7 mouse cellular contexts compared by ENCODE assay signal in genomic region chr9:72925021-72925934, GRCm38 (mm10). TPM values are rescaled to one million over a fixed set of nuclear protein-coding genes. Genes with fewer than 3 reads are reported as not detected.
A peak's percentile ranks its signal among the peaks of the same experiment; 100 is the strongest.
DNase-seq lines count a peak whose midpoint lies in the region; ATAC-seq and TF ChIP-seq lines count a peak whose summit lies in the region.

Gene Pygo1 (plus strand): TSS chr9:72925645.

- ATAC-seq in hindbrain, embryonic 15.5 days (ENCODE audit: low FRiP score, low read depth), result peak; percentile 82
- ATAC-seq in limb, embryonic 11.5 days (ENCODE audit: insufficient number of reproducible peaks, low FRiP score, low TSS enrichment, low read depth), result peak; percentile 69
- peak; percentile 84 for ATAC-seq in midbrain, embryonic 14.5 days (ENCODE audit: low FRiP score, low TSS enrichment)

- H3K4me1 ChIP-seq in hindbrain, embryonic 15.5 days (replicated peaks), result peaks cover 27% of the 10 kb centered on the region
- H3K4me1 ChIP-seq in limb, embryonic 11.5 days (ENCODE audit: control insufficient read depth, insufficient read depth, low read length), result peaks cover 6% of the 10 kb centered on the region; the same call in 1 of the 2 replicates
- peaks cover 14% of the 10 kb centered on the region for H3K4me1 ChIP-seq in midbrain, embryonic 14.5 days (ENCODE audit: control insufficient read depth, insufficient read depth, low read length)
- H3K4me1 ChIP-seq in testis, adult 2 months (ENCODE audit: control insufficient read depth, insufficient read depth, low read length), result peaks cover 2% of the 10 kb centered on the region

- WGBS in hindbrain, embryonic 15.5 days, result under 1% methylated on average over 57 of the region's 108 CpGs
- under 1% methylated on average over 70 of the region's 108 CpGs for WGBS in limb, embryonic 11.5 days
- WGBS in midbrain, embryonic 14.5 days, result under 1% methylated on average over 88 of the region's 108 CpGs

- H3K27me3 ChIP-seq in hindbrain, embryonic 15.5 days, result no peaks in the 10 kb centered on the region
- H3K27me3 ChIP-seq in limb, embryonic 11.5 days (ENCODE audit: control insufficient read depth, insufficient read depth, low read length), result no peaks in the 10 kb centered on the region
- no peaks in the 10 kb centered on the region for H3K27me3 ChIP-seq in midbrain, embryonic 14.5 days (ENCODE audit: control insufficient read depth, insufficient read depth, low read length)
- H3K27me3 ChIP-seq in testis, adult 2 months (ENCODE audit: control insufficient read depth, insufficient read depth, low read length), result no peaks in the 10 kb centered on the region

- DNase-seq in adrenal gland, postnatal 25 days, result peak; percentile 61
- peak; percentile 35 to 36 for DNase-seq in cerebellum, postnatal 36 days
- DNase-seq in gastrocnemius, adult 8-10 months (ENCODE audit: low spot score in 2 of 2), result peak; percentile 22 to 38
- peak; percentile 81 for DNase-seq in limb, embryonic 11.5 days (ENCODE audit: low spot score)
- peak; percentile 82 for DNase-seq in midbrain, embryonic 14.5 days

- H3K36me3 ChIP-seq in hindbrain, embryonic 15.5 days, result no peaks in the 10 kb centered on the region
- no peaks in the 10 kb centered on the region; the same call in 1 of the 2 replicates for H3K36me3 ChIP-seq in limb, embryonic 11.5 days (ENCODE audit: control insufficient read depth, insufficient read depth, low read length)
- H3K36me3 ChIP-seq in midbrain, embryonic 14.5 days (ENCODE audit: control insufficient read depth, insufficient read depth, low read length), result no peaks in the 10 kb centered on the region
- H3K36me3 ChIP-seq in testis, adult 2 months (ENCODE audit: control insufficient read depth, insufficient read depth, low read length), result no peaks in the 10 kb centered on the region

- TF ChIP-seq CTCF in testis, adult 2 months (IDR thresholded peaks at IDR 0.05; ENCODE audit: control insufficient read depth, insufficient read depth, insufficient replicate concordance, low read depth, low read length), result no peak

- H3K9ac ChIP-seq in hindbrain, embryonic 15.5 days, result peak within 1 kb of the TSS; percentile 72
- H3K9ac ChIP-seq in limb, embryonic 11.5 days (ENCODE audit: low read length), result peak within 1 kb of the TSS; percentile 98
- H3K9ac ChIP-seq in midbrain, embryonic 14.5 days (replicated peaks; ENCODE audit: low read length), result peak within 1 kb of the TSS; percentile 89

- peak within 1 kb of the TSS; percentile 53 for H3K4me3 ChIP-seq in hindbrain, embryonic 15.5 days
- H3K4me3 ChIP-seq in limb, embryonic 11.5 days (ENCODE audit: low read depth, low read length), result peak within 1 kb of the TSS; percentile 80
- peak within 1 kb of the TSS; percentile 74 for H3K4me3 ChIP-seq in midbrain, embryonic 14.5 days (replicated peaks; ENCODE audit: low read depth, low read length)
- H3K4me3 ChIP-seq in testis, adult 2 months (ENCODE audit: control insufficient read depth, low read depth, low read length), result peak within 1 kb of the TSS; percentile 75

- H3K4me2 ChIP-seq in hindbrain, embryonic 15.5 days, result peak within 1 kb of the TSS; percentile 91
- H3K4me2 ChIP-seq in limb, embryonic 11.5 days (ENCODE audit: low read depth, severe bottlenecking), result peak within 1 kb of the TSS; percentile 90
- H3K4me2 ChIP-seq in midbrain, embryonic 14.5 days (ENCODE audit: low read length), result peak within 1 kb of the TSS; percentile 94

- peak within 1 kb of the TSS; percentile 84 for H3K27ac ChIP-seq in hindbrain, embryonic 15.5 days (replicated peaks)
- H3K27ac ChIP-seq in limb, embryonic 11.5 days (replicated peaks; ENCODE audit: low read depth, low read length), result peak within 1 kb of the TSS; percentile 86
- H3K27ac ChIP-seq in midbrain, embryonic 14.5 days (replicated peaks; ENCODE audit: low read depth, low read length), result peak within 1 kb of the TSS; percentile 86
- H3K27ac ChIP-seq in testis, adult 2 months (ENCODE audit: control insufficient read depth, insufficient read depth, low read depth, low read length), result no peak within 1 kb of the TSS

- H3K9me3 ChIP-seq in hindbrain, embryonic 15.5 days, result no peaks in the 10 kb centered on the region
- no peaks in the 10 kb centered on the region for H3K9me3 ChIP-seq in limb, embryonic 11.5 days (ENCODE audit: control insufficient read depth, low read length)
- H3K9me3 ChIP-seq in midbrain, embryonic 14.5 days (ENCODE audit: control insufficient read depth, low read length), result no peaks in the 10 kb centered on the region

- TF ChIP-seq POLR2A in testis, adult 2 months (IDR thresholded peaks at IDR 0.05; ENCODE audit: control insufficient read depth, low read depth, low read length), result no peak

RNA-seq across cellular contexts. Expression of gene Pygo1, which starts in this region (rescaled TPM):
- total RNA-seq in adrenal gland, postnatal 25 days (2021), result 3.4 and 5.1 TPM in 2 replicates
- total RNA-seq in gastrocnemius, adult 8-10 months (2022), result 10 to 100 TPM; 11.8 to 15.5 (median 14.5) TPM
- 13.7 and 16.0 TPM in 2 replicates for polyA plus RNA-seq in hindbrain, embryonic 15.5 days (2015; fragmentation: Nextera tagmentation; extraction: Ambion mirVana)
- 11.4 and 12.4 TPM in 2 replicates for polyA plus RNA-seq in limb, embryonic 11.5 days (2014; fragmentation: Nextera tagmentation; extraction: Ambion mirVana)
- 15.5 and 16.3 TPM in 2 replicates for polyA plus RNA-seq in midbrain, embryonic 14.5 days (2014; fragmentation: Nextera tagmentation; extraction: Ambion mirVana)
- 0.32 and 0.52 TPM in 2 replicates for polyA plus RNA-seq in testis, adult 2 months (2012; rRNA removed)

Comparison
In these comparisons a context has a peak if more than half of its experiments do, and no peak if none do; other contexts are left out.
1. DNase-seq: peak in every context shown above with its lines; median percentile 82 in midbrain, embryonic 14.5 days; 81 in limb, embryonic 11.5 days; 61 in adrenal gland, postnatal 25 days; 36 in cerebellum, postnatal 36 days; 30 in gastrocnemius, adult 8-10 months.